Mouse (Mus musculus) retina, adult 2 months (tissue): ENCODE measurements around the gene Tsr2.

ENCODE experiments used
- DNase-seq: peaks from one replicate; pipeline ENCODE4 v3.0.0-alpha.2; 2012; ENCODE audit warnings: low read depth, low spot score

The Tsr2 gene

DNA sequence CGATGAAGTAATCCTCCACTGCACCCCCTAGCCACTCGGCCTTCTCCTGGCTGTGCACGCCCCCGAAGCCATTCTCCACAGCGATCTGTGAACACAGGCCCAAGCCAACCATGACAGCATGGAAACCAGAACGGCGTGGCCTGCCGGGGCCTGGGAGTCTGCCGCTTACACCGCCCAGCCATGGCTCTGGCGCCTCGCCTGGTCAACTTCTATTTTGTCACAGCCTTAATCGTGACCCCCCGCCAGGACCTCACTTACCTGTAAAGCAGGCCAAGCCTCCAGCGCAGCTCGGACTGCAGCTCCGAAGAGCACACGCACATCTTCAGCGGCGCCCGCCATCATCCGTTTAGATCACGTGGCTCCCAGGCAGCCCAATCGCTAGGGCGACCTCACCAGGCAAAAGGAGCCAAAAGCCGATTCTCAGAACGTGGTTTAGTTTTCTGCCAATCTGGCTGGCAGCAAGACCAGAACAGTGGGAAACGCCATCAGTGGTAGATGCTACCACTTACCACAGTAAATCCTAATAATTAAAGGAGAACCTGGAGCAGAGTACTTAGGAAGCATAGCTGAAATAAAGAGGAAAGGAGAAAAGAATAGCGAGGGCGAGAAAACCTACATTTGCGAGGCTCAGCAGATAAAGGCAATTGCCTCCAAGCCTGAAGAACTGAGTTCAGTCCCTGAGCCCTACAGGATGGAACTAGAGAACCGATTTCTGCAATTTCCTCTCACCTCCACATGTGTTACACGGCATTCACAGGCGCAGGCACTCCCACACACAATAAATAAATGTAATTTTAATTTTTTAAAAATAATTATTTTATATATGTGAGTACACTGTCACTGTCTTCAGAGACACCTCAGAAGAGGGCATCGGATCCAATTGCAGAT is at the start of gene Tsr2:
Tsr2 (minus strand) TSS at position 373 of the 888 bp plus-strand sequence.
- peak; percentile 46 for DNase-seq

DNA sequence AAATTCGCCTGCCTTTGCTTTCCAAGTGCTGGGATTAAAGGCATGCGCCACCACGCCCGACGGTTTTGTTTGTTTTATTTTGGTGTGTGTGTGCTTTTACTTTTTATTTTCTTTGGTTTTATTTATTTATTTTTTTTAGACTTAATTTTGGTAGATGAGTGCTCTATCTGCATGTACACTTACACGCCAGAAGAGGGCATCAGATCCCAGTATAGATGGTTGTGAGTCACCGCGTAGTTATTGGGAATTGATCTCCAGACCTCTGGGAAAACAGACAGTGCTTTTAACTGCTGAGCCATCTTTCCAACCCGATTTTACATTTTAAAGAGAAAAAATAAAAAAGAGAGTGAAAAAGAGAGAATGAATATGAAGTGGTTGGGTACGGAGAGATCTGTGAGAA is 36.4 kb upstream of the Tsr2 start:
- DNase-seq, result no peak

DNA sequence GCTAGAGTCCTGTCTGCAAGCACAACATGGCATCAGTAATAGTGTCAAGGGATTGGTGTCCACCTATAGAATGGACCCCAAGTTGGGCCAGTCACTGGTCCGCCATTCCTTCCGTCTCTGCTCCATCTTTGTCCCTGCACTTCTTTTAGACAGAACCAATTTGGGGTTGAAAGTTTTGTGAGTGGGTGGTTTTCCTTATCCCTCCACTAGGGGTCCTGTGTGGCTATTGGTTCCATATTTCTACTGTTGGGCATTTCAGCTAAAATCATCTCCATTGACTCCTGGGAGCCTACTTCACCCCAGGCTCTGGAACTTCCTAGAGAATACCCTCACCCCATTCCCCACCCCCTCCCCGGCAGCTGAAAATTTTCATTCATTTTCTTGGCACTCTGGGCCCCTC is 34.1 kb upstream of the Tsr2 start:
- DNase-seq, result no peak

DNA sequence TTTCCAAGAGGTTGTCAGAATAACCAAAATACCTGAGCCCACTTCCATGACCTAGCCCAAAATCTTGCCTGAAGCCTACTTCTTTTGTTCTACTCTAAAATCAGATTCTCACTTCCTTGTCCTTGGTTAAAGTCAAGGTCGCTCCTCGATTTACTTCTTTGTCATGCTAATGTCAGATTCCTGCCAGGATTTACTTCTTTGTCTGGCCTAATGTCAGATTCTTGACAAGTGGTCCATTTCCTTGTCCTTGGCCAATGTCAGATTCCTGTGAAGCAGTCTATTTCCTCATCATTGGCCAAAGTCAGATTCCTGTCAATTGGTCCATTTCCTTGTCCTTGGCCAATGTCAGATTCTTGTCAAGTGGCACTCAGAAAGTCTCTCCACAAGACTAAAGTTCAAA is 27.6 kb upstream of the Tsr2 start:
- DNase-seq, result no peak

DNA sequence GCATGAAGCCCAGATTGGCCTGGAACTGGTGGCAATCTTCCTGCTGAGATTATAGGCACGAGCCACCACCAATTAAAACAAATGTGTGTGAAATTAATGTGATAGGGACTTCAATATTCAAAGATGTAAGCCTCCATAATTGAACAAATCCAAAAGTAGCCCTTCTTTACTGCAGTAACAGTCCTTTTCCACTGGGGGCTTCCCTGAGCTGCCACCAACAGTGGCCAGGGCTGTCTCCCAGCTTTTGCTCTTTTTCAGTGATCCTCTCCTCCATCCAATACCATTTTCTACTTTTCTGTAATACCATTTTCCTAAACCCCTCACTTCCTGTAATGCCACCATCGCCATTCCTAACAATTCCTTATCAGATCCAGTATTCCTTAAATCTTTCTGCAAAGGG is 21.1 kb upstream of the Tsr2 start:
- DNase-seq, result no peak

DNA sequence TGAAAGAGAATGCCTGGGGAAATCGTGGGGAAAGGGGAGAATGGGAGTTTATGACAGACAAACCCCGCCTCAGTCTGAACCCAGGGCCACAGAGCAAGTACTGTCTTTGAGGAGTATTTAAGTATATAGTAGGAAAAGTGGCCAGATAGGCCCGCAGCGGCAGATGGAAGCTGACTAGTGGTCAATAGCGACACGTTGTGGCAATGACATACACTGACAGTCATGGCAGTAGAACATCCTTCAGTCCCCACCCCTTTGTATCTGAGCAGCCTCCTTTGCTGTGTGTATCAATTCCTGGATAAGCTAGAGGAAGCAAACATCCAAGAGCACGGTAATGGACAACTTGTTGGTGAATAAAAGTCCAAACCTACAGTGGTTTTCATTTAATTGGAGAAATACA is 20.5 kb upstream of the Tsr2 start:
- no peak for DNase-seq

DNA sequence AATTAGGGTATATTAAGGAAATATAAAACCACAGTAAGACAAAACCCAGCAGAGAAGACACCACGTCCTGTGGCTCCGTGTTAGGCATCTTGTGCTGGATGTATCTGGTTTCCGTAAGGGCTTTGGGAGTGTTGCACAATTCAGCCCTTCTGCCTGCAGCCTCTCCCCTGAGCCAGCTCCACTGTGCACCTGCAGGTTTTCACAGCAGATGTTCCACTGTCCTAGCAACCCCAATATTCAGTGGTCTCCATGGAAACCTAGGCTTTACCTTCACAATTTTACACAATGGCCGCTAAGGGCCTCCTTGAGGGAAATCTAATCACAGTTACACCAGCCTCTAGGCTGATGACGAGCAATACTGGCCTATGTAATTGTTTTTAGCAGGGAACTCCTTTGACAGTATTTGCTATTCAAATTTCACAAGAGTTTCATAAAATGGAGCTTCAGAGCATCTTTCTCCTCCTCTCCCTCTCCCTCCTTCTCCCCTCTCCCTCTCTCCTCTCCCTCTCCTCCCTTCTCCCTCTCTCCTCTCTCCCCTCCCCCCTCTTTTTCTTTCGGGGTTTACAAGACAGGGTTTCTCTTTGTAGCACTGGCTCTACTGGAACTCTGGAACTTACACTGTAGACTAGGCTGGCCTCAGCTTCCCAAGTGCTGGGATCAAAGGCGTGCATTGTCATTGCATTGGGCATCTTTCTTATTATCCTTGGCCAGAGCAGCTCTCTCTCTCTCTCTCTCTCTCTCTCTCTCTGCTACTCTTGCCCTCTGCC is 11.1 kb upstream of the Tsr2 start:
- DNase-seq, result no peak

DNA sequence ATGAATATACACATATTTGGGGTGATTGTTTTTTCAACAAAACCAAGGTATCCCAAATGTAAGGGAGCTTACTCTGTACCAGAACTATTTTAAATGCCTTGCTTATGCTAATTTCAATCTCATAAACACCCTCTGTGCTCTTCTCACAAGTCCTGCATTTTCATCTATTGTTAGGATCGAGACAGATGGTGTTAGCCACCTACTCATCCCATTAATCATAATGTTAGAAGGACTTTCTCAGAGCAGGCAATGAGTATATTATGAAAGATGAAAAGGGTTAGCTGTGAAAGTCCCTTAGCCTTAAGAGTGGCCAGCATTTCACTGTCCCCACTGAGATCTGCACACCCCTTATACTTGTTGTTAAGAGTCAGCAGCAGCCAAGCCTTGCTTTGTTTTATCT is 8.9 kb downstream of the Tsr2 start:
- DNase-seq, result no peak

DNA sequence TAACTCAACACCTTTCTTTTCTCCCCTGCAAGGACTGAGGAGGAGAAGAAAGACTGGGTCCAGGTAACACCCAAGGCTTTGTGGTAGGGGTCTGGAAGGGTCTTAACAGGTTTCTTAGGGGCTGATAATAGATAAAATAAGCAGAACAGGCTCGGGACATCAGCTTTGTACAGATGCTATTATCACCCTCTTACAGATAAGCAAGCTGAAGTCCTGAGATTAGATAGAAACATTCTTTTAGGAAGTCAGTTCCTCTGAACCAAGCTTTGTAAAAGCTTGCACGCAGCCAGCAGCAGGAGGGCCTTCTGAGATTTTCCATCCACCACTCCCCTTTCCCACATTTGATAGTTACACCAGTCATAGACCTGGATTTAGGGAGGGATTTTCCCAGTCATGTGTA is 10.7 kb downstream of the Tsr2 start:
- no peak for DNase-seq

DNA sequence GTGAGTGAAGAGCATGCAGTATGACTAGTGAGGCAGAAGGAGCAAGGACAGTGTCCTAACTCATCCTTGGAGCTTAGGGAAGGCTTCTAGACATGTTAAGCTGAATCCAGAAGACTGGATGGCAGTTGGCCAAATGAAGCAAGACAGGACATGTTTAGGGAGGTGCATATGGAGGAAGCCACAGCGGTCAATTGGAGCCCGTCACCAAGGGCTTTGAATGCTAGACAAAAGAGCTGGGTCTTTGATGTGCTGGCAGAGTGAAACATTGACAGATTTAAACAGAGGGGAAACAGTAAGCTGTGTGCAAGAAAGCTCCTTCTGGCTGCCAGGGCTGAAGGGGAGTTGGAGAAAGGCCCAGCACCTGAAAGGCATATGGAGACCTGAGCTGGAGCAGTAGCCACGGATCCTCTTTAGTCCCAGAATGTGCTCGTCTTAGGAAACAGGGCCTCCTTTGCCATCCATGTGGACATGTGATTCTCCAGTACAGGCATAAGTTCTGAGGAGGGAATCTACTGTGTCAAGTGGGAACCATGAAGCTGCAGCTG is 19.3 kb downstream of the Tsr2 start:
- no peak for DNase-seq

DNA sequence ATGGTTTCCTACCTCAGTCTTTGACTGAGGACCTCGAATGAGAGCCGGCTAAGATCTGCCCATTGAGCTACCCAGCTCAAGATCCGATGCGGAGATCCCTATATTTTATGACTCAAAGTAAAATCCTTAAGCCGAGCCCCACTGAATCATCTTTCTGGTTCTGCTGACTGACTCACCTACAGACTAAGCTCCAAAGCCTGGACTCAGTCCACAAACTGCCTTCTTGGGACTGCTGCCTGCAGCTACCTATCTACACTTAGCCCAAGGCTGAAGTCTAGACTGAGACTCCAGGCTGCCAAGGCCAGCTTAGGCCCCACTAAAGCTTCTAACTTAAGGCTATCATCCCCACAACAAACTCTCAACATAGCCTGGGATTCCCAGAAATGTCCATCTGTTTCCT is 20.3 kb downstream of the Tsr2 start:
- no peak for DNase-seq

DNA sequence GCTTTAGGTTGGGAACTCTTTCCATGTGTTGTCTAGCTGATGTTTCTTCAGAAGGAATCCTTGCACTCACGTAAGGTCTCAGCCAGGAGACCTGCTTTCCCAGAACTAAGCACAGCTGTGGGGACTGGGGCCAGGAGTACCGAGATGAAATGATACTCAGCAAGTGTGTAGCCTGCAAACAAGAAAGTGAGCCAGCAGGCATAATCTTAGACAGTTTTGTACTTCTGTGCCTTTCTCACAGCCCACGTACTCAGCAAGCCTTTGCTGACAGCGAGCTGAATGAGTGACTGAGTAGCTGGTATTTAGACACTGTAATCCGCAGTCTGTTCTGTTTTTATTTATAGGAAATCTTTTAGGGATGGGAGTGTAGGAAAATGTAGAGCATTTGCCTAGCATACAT is 28.5 kb downstream of the Tsr2 start:
- DNase-seq, result no peak

DNA sequence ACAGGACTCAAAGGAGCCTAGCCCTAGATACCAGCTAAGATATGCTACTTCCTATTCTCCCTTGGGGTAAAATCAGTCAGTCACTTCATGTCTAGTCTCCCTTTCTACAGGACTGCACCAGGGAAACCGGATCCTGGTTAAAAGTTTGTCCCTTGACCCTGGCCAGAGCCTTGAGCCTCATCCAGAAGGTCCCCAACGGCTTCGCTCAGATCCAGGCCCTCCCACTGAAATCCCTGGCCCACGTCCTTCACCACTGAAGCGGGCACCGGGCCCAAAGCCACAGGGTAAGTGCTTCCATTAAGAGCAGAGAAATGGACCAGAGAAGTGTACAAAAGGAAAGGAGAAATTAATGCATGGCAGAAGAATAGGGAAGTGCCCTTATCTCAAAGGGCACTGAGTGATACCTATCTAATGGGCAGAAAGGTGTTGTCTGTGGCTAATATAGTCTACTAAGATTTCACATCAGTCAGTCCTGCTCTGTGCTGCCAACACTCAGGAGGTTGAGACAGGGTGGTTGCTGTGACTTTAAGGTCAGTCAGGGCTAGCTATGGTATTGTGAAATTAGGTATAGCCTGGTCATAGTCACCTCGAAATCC is 30.2 kb downstream of the Tsr2 start:
- DNase-seq, result no peak

DNA sequence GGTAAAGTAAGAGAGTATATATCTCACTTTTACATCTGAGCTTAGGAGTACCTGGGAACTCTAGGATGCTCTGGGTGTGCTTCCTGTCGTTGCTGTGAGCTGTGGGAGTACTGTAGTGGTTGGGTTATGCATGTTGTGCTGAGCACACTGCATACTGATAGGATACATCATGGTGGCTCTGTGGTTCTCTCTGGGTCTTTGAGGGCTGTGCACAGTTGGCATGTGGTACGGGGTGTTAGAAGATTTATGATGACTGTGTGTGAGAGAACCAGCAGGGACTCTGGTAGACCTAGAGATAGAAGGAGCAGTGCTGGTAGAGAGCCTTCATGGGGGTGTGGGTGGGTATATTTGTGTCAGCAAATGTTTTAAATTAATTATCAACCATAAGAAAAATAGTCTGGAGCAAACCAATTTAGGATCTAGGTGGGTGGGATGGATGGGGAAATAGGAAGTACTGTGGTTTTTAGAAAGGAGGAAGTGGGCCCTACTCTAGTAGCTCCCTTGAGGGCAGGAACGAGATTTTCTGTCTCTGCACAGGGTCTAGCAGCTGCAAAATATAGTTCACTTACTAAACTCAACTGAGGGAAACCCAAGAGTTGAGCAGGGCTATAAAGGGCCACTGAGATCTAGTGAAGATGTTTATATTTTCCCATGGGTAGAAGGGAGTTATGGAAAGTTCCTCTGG is 34.6 kb downstream of the Tsr2 start:
- no peak for DNase-seq

DNA sequence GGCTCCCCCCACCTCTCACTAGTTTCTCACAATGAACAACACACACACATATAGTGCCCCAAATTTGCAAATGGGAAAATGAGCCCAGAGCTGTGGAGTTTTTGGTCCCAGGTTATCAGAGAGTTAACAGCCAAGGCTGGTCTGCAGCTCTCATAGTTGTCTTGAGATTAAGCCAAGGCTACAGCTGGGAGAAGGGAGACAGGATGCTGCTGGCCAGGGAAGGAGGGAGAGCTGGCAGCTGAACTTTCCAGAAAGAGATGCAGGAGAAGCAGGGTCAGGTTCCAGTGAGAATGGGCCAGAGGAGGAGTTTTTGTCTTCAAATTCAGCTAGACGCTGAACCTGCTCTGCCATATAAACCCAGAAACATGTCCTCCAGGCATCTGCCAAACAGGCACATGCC is 37.0 kb downstream of the Tsr2 start:
- no peak for DNase-seq

DNA sequence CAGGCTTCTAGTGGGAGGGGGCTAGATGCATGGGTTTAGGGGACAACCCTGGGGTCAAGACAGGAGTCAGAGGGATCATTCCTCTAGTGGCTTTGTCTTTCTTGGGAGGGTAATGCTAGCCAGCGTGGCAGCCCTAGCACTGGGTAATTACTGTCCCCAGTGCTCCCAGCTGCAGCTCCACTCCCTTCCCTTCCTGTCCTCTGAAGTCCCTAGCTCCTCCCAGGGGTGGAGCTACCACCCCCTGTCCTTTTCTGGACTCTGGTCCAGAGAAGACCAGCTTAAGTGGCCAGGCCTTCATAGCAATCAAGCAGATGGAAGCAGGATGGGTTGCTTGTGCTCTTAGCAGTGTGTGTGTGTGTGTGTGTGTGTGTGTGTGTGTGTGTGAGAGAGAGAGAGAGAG is 40.8 kb downstream of the Tsr2 start:
- no peak for DNase-seq

DNA sequence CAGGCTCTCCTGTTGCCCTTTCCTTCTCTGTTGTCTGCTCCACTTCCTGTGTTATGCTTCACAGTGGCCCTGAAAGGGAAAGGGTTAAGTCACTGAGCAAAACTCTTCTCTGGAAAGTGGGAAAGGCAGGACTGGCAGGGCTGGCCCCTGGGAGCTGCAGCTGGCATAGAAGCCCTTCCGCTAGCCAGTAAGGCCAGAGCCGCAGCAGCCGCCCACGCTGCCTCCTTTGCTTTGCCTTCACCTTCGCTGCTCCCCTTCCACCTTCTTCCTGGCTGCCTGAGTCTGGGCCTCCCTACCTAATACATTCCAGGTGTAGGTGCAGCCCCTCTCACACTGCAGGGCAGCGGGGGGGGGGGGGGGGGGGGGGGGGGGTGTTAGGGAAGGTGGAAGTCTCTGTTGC is 41.9 kb downstream of the Tsr2 start:
- no peak for DNase-seq

DNA sequence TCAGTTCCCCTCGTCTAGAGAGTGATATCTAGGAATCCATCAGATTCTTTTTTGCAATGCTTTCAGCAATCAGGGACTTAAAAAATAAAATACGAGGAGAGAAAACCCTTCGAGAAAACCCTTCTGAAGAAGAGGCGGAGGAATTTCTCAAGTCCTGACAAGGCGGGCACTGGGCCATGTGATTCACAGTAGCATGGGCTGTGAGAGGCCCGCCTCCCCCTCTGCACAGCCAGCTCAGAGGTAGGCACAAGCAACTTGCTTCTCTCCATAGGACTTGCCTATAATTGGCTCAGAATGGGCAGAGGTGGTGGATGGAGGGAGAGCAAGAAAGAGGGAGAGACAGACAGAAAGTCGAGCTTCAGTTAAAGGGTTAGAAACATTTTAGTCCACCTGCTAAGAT is 46.0 kb downstream of the Tsr2 start:
- no peak for DNase-seq

DNA sequence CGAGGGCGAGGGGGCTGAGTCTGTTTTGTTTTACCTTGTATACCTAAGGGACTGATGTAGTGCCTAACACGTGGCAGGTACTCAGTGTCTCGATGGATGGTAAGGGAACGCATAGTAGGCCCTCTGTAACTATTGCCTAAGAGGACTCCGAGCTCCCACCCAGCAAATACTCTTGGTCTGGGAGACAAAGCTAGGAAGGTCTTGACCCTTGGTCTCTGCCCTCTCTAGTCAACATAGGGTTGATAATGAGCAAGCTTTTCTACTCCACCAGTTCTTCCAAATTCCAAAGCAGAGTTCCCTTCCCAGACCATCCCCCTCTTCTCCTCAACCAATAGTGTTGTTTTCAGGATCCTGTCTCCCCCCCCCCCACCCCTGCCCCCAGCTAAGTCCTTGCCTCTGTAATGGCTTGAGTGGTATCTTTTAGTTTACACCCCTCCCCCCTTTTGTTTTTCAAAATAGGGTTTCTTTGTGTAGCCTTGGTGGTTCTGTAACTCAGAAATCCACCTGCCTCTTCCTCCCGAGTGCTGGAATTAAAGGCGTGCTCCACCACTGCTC is 46.6 kb downstream of the Tsr2 start:
- no peak for DNase-seq

DNA sequence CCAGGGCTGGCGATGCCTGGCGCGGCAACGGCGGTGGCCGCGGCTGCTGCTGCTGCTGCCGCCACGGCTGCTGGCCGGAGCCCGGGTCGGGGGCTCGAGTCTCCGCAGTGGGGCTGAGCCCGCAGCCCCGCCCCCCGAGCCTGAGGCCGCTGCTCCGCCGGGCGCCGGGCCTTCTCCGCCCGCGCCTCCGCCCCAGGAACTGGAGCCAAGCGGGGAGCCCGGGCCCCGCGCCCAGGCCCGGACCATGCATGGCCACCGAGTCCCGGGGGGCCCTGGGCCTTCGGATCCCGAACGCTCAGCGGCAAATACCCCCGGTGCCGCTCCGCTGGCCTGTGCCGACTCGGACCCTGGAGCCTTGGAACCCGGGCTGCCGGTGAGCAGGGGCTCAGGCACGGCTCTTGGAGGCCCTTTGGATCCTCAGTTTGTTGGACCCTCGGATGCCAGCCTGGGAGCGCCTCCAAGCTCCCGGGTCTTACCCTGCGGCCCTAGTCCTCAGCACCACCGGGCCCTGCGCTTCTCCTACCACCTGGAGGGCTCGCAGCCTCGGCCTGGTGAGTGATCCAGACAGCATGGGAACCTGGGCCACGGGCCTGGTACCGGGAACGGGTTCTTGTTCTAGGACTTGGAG is 48.8 kb downstream of the Tsr2 start:
- no peak for DNase-seq
